Mouse (Mus musculus): ENCODE data around the gene Ankrd13a.

The Ankrd13a gene

DNA sequence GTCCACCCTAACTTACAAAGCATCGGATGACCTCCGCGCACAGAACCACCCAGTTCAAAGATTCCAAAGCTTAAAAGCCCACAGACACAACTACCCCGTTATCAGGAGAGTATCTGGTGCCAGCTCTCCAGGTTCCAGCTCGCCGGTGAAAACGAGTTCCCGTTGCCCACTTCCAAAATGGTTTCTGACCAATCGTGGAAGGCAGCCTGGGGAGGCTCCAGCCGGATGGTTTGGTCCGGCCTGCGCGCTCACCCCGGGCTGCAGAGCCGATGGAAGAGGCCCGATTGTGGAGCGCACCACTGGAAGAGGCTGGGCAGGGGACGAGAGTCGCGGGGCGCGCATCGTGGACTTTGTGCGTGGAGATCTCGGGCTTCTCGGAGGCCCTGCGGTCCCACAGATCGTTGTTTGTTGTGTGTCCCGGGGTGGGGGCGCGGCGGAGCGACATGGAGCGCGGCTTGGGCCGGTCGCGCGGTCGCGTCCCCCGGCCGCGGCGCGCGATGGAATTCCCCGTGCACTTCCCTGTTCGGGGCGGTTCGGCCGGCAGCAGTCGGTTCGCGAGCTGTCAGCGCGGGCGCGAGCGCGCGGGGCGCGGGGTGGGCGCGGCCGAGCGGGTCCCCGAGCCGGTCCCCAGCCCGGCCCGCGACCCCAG is at the start of gene Ankrd13a:
Ankrd13a (plus strand) TSS at position 275 of the 649 bp plus-strand sequence.
- DNase-seq, result peak; percentile 92

DNA sequence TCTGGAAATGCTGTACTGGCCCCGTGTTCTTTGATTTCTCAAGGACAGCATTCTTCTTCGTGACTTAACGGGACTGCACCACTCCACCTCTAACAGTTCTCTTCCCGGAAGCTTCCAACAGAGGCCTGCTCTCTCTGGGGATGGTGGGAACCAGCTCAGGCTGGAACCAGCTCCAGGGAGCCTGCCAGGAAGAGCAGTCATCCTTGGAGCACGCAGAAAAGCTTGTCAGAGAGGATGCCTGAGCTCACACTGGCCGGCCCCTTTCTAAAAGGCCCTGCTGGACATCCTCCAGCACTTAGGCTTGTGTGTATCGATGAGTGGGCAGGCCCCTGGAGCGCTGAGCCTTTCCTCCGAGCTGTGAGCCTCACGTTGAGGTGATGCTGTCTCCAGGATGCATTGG is 46.3 kb upstream of the Ankrd13a start:
- no peak for DNase-seq

DNA sequence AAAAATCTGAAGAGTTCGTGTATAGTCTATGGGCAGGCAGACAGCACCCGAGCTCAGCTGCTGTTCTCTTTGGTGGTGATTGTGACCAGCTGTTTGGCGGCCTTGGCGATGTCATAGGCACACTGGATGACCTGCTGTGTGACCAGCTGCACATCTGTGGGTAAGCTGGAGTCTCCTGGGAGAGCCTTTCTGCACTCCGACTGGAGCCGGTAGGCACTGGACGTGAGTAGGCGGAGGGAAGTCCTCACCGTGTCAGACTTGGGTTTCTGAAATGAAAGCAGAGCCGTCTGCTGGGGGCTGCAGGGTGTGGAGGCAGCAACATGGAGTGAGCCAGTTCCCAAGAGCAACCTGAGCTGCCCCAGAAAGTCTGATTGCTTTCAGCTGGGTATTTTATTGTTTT is 44.3 kb upstream of the Ankrd13a start:
- DNase-seq, result no peak

DNA sequence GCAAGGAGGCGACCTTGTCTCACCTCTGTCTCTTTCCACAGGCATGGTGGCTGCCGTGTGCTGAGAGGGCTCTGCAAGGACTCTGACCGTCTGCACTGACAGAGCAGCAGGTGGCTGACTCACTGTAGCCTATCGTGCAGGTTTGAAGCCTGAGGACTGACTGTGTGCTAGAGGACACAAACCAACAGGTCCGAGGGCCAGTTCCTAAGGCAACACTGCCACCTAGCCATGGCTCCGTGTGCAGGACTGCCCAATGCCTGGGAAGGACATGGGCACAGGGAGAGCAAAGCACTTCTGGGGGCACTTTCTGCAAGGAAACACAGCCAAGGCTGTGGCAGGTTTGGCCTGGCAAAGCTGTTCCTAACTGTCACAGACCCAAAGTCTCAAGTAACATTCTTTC is 43.0 kb upstream of the Ankrd13a start:
- DNase-seq, result no peak

DNA sequence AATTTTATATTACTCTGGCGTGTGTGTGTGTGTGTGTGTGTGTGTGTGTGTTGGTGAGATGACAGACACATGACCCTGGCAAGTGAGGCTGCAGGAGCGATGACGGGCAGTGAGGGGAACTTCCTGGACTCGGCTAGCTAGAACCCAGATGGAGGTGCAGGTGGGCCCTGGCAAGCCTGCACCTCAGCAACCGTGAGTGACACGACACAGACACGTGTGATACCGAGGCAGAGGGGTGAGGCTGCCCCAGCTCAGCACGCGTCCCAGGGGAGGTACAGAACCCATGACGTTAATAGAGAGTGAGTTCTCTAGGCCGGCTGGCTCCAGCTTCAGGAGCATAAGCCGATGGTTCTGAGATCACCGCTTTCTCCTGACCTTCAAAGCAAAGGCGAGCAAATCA is 42.5 kb upstream of the Ankrd13a start:
- DNase-seq, result no peak

DNA sequence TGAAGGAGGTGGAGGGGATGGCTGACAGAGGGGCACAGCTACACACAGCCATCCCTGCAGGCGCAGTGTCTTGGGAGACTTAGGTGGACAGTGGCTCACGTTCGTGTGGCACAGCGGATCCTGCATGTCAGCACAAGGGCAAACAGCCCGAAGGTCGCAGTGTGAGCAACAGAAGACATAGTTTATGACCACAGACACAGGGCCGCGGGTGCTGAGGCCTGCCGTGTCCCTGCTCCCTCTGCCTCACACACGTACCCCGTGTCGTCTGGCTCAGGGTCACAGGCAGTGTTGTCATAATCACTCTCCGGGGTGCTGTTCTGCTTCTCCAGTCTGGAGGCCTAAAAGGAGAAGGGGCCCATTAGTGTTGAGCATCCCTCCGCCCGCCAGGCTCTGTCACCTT is 40.9 kb upstream of the Ankrd13a start:
- no peak for DNase-seq

DNA sequence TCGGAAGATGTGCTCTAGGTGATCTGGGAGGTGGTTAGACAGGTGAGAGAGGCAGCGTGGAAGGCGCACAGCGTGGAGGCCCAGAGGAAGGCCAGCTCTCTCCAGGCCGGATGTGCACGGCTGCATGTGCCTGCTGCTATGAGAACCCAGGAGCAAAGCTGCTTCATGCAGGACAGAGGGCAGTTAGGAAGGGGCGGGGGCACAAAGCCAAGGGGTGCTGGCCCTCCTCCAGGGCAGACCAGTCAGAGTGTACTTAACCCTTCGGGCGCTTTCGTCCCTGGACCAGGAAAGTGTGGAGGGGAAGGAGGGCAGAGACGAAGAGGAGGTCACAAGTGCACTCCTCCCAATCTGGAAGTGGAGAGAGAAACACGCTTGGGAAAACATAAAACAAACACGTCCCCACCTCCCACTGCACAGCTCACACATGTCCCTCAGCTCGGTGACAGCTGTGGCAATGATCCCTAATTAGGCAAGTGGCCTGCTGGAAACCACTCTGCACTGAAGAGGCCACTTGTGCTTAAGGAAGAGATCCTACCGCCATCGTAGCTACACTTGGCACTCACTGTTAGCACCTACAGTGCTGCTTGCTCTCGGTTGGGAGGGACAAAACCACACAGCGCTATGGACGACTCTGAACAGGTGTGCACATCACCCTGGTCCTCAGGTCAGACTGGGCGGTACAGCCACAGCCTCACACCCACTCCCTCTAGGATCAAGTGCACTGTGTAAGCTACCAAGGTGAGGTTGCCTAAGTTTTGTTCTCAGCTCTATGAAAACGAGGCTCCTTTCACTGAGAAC is 37.2 kb upstream of the Ankrd13a start:
- DNase-seq, result no peak

DNA sequence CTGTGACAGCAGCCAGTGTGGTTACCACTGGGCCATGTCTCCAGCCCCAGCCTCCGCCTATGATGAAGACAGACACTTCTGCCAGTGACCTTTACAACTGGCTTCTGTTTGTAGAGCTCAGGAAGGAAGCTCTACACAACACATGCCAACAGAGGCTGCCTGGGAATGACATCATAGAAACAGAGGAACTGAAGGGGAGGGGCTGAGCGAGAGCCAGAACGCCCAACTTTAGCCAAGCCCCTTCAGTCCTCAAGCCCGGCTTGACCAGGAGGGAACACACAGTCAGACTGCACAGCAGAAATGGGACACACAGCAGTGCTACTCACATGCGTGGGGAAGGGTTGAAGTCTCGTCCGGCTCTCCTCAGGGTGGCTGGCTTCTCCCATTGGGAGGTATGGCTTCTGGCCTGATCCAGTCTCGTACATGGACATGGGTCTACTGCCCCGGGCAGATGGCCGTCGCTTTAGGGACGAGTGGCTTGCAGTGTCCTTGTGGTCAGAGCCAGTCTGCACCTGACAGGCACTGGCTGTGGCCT is 35.7 kb upstream of the Ankrd13a start:
- no peak for DNase-seq

DNA sequence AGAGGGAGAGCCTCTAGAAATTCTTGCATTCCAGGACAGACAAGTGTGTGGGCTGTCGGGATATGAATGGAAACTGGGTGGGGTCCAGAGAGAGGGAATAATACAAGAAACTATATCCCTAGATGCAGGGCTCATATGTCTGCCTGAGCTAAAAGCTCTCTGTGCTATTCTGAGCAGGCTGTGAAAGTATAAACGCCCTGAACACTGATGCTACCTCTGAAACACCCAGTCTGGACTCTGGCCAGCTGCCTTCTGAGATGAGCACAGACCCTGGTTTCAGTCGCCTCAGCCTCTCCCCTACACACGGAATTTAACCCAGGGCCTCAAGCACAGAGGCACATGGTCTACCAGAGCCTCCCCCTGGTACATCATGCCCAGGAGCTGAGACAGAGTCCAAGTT is 33.9 kb upstream of the Ankrd13a start:
- no peak for DNase-seq

DNA sequence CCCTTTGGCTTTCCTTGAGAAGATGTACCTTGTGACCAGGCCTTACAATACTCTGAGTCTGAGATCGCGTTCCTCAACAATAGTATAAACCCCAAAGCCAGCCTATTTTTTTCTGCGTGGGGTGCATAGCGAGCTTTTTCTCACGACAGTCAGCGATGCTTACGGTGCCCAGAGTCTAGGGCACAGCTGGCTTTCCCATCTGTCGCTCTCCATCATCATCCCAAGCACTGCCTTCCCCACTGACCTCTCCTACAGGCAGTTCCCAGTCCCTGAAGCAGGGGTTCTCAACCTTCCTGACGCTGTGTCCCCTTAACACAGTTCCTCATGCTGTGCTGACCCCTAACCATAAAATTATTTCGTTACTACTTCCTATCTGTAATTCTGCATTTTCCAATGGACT is 31.9 kb upstream of the Ankrd13a start:
- DNase-seq, result no peak

DNA sequence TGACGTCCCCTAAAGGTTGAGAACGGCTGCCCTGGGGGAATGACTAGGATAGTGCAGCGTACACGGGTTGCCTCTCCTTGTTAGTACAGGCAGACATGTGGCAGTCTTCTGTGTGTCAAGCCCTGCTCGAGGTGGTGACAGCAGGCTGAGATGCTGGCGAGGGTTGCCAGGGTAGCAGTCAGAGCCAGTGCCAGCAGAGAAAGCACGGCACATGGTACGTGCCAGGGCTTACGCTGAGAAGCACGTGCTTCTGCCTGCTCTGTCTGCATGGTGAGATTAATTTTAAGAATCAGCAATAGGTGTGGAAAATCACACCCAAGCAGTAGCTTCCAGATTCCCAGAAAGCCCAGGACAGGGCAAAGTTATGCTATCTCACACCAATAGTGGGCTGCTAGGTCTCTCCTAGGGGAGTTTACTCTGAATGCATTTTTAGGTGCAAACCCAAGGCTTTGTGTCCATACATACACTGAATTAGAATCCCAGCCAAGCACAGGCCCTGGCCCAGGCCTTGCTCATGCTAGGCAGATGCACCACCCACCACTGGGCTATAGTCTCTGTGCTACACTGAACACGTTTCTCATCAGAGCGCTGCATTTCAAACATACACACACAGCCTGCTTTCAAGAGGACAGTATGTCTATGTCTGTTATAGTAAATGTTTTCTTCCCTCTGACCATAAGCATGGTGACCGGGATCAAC is 31.3 kb upstream of the Ankrd13a start:
- DNase-seq, result peak; percentile 66

DNA sequence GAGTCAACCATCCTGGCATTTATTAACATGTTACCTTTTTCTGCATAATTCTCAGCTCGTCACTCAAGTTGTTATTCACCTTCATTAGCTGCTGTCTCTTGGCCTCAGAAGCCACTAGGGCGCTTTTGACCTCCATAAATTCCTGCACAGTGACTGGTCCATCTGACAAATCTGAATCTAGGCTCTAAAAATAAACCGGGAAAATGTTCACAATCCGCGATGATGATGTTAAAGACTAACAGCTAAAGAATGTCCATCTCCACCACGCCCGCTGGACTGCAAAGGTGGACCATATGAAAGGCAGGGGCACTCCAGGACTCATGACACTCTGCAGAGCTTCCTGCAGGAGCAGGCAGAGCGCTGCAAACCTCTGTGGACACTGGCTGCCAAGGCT is 30.8 kb upstream of the Ankrd13a start:
- DNase-seq, result no peak

DNA sequence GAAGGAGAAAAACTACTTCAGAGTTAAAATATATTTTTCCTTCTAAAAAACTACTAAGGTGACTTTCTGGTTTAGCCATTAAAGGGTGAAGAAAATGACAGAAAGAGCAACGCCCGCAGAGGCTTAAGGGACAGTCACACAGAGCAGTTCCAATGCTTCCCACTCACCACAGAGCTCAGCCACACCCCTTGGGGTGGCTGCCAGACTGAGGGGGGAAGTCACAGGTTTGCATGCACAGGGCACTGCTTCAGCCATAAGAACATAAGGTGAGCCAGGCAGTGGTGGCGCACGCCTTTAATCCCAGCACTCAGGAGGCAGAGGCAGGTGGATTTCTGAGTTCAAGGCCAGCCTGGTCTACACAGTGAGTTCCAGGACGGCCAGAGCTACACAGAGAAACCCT is 28.9 kb upstream of the Ankrd13a start:
- no peak for DNase-seq

DNA sequence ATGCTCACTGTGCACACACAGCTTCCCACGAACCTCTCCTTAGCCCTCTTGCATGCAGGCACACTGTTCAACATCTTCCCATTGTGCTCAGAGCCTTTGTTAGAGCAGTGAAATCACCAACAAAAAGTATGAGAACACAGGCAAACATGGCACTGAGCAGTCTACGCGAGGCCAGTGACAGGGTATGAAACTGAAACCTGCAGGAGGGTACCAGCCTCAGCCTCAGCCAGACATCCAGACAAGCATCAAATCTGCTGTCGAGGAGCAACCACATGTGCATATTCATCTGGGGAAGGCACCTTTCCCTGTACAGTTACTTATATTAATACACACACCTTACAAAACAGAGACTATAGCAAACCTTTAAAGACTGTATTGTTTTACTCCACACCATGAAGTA is 27.6 kb upstream of the Ankrd13a start:
- DNase-seq, result no peak

DNA sequence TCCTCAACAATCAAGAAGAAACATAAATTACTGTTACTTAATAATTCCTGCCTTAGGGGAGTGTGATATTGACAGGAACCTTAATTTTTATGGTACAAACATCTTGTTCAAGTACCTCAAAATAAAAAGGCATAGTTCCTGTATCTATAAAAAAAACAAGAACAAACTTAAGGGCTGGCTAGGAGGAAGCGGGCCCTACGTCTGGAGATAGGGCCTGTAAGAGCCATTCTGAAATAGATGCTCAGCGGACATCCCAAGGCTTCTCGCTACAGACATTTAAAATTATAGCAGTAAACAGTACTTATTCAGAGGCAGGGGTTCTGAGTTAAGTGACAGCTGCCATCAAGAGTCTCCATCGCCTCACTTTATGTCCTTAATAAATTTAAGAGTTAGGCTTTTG is 27.0 kb upstream of the Ankrd13a start:
- DNase-seq, result no peak

DNA sequence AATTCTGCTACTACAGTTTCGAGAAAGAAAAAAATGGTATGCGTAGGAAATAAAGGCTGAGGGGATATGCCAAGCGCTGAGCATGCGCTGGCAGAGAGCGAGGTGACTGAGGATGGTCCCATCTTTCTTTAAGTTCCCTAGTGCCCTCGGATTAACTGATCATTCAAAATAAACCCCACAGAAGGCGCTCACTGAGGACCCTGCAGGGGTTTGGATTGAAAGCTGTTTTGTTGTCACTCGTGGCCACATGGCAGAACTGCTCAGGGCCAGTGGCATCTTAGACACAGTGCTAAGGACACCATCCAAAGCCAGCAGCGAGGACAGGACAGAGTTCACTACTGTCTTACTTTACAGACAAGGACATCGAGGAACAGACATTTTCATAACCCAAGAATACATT is 24.2 kb upstream of the Ankrd13a start:
- no peak for DNase-seq

DNA sequence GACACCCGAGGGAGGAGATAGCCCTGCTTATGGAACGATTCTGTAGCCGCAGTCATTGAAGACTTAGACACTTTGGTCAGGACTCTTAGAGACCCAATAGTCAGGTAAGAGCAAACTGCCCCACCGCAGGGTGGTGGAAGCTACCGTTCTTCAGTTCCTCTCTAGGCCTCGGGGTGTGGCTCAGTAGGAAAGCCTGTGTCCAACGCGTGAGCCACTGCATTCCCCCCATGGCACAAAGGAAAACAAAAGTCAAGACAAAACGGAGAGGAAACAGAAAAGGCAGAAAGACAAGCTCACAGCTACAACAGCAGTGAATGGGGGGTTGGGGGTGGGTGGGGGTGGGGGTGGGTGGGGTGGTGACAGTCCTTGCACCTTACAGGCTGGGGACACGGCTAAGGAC is 22.1 kb upstream of the Ankrd13a start:
- DNase-seq, result no peak

DNA sequence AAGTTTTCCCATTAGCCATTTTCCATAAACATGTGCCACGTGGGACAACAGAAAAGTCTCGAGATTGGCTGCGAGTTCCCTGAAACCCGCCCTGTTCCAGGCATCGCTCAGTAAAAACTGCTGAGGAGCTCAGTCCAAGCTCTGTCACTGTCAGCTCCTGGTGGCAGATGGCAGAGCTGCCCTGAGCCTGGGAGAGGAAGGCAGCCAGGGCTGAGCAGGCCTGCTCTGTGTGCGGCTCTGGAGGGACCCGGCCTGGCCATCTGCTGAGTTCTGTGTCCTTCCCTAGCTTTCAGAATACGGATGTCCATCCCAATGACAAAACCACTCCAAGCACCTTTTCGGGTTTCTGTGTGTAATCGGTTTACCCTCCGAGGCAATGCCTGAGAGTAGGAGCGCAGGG is 21.1 kb upstream of the Ankrd13a start:
- peak; percentile 93 for DNase-seq

DNA sequence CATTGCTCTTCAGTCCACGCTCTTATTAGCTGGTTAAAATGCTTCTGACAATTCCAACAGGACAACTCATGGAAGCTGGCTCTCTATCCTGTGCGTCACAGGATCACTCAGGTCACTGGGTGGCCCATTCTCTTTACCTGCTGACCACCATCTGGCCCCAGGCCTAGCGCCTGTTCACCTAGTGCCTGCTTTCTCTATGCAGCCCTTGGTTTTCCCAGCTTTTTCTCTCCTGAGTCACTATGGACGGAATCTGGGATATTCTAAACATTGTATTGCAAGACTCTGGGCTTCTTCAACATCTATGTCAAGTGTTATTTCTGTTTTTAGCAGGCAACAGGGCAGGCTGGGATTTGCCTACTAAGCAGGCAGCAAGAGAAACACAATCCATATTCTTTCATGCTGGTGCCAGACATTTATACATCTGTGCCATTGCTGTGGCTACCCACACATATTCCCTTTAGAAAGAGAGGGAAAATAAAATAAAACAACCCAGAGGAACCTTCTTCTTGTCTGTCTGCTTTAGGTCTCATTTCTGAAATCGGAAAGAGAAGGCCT is 14.9 kb upstream of the Ankrd13a start:
- no peak for DNase-seq

DNA sequence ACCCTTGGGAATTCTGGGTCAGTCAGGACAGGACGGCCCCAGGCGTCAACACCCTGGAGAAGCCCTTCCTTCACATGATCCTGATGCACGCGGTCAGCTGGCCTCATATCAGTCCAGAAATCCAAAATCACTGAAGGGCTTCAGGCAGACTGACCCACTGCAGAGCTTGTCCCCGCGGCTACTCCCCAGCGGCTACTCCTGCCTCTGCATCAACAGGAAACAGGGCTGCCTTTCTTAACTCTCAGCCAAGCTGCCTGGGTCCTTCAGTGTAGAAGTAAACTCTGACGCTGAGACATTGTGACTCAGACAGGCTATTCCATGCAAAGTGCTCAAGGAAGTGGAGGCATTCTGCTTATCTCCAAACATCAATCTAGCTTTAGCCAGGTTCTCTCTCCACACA is 12.5 kb upstream of the Ankrd13a start:
- DNase-seq, result no peak

DNA sequence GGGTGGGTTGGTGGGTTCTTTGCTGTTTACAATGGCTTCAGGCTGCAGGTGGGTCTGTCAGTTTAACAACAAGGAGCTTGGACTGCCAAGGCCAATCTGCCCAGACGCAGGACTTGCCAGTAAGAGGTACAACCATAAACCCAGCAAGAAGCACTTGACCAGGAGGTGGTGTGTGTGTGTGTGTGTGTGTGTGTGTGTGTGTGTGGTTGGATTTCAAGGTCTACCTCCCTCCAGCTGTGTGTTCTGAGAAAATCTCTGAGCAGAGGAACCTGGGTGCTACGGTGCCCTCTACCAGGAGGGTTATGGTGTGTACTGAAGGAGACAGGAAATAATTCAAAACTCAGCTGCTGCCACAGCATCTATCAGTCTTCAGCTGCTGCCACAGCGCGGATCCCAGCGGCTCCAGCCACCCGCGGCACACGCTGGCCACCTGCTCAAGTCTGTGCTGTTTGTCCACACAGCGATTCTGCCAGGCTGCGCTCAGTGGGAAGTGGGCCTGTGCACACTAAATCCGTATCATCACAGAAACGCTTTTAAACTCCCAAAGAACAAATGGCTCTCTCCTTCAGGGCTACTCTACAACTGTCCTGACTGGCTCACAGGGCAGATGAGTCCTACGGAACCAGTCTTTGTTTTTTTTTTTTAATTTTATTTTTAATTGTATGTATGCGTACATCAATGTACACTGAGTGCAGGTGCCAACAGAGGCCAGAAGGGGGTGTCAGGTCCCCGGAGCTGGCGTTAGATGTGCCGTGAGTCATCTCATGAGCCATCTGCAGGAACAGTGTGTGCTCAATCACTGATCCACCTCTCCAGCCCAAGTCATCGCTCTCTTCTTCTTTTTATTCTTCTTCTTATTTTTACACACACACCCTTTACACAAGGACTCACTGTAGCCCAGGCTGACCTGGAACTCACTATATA is 9.4 kb upstream of the Ankrd13a start:
- peak; percentile 78 for DNase-seq

DNA sequence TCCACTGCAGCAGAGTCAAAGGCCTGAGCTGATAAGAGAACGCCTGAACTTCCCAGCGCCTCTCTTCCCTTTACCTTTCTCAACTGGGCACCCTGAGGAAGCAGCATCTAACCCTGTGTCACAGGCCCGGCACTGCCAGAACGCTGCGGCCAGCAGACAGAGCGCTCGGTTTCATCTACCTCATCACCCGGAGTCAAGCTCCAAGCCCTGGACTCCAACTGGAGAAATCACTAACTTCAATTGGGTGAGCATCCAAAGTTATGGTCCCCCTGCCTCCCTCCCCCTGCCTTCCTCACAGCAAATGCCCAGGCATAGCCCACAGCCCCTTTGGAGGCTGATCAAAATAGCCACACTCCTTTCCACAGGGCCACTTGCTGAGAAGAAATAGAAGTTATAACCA is 7.8 kb upstream of the Ankrd13a start:
- DNase-seq, result no peak

Measured in cerebellum, adult 11 months (tissue).